Mouse (Mus musculus) adrenal gland, postnatal 0 days (tissue): ENCODE data around the gene Chsy1. TPM values are rescaled to one million over a fixed set of nuclear protein-coding genes. Genes with fewer than 3 reads are reported as not detected.

ENCODE experiments used
- polyA plus RNA-seq: library from polyadenylated mRNA; unstranded; fragments of >200 nt; fragmentation: Nextera tagmentation; extraction: Ambion mirVana; gene quantifications from 2 replicates; pipeline ENCODE4 v1.2.1, GENCODE M21; 2015

Gene Chsy1
- 4.9 and 5.7 TPM in 2 replicates for polyA plus RNA-seq

DNA sequence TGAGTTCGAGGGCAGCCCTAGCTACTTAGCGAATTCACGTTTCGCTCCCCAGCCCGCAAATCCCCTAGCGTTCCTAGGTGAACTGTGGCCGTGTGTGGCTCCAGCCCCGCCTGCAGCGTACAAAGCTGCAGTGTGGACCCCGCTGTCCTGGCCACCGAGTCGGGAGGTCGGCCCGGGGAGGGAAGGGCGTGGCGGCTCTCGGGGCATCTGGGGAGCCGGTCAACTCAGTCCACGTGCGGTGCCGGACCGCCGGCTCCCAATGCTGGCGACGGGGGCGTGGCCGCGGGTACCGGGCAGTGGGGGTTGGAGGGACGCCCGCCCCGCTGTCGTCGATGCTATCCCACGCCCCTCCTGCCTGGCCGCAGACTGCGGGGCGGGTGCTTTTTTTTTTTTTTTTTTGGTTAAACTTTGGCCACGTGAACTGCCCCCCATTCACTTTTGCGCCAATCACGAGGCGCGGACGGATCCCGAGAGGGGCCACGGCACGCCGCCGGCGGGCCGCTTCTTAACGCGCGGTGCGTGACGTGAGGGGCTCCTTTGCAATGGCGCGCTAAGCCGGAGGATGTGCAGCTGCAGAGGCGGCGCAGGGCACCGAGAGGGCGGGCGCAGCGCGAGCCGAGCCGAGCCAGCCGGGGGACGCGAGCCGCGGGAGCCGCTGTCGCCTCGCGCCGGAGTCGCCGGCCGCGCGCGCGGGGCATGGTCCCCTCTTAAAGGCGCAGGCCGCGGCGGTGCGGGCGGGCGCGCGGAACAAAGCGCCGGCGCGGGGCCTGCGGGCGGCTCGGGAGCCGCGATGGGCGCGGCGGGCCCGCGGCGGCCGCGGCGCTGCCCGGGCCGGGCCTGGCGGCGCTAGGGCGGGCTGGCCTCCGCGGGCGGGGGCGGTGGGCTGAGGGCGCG, at the start of gene Chsy1:
Chsy1 (plus strand) TSS at position 555 of the 894 bp plus-strand sequence.

DNA sequence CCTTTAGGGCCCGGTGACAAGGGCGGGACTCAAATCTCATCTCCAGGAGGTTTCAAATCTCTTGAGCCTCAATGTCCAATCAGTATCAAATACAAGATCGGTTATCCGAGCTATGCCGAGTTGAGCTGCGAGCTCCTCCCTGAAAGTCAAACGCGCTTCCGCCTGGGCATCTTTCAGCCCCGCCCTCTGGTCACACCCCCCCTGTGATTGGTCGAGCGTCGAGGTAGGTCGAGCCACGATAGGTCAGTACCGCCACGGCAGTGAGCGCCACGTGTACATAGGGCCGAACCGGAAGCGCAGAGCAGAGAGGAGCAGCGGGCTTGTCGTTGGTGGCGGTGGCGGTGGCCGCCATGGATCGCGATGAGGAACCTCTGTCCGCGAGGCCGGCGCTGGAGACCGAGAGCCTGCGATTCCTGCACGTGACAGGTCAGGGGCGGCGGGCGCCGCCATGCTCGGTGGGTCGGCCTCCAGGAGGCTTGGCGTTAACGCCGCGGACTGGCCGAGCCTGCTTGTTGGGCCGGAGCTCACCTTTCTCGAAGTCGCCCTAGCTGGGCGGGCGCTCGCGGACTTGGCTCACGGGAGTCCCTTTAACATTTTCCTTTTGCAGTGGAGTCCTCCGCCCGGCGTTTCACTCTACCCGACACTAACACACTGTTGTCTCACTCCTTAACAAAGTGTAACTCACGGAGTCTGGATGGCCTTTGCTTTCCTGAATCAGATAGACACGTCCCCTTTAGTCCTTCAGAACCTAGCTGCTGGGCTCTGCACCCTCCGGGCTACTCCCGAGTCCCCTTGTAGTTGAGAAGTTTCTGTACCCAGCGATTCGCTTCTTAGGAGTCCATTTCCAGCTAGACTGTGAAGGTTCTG, 29.7 kb upstream of the Chsy1 start, which contains the start of gene Selenos:
Selenos (plus strand) TSS at position 286 of the 867 bp plus-strand sequence.

Other genes with a start within 250 kb of the Chsy1 start
- 3.0 and 4.0 TPM in 2 replicates for gene Pcsk6, start 247.8 kb upstream of the Chsy1 start, polyA plus RNA-seq
- not detected in 2 replicates for gene Gm45213, start 65.9 kb upstream of the Chsy1 start, polyA plus RNA-seq
- gene Snrpa1, start 50.5 kb upstream of the Chsy1 start, polyA plus RNA-seq: 59.3 and 74.2 TPM in 2 replicates
- gene Selenos, start 29.9 kb upstream of the Chsy1 start, polyA plus RNA-seq: 140 and 181 TPM in 2 replicates